Mouse (Mus musculus) brain, embryonic 14.5 days (tissue): Measurements from ENCODE around the gene Rab25.

Experiments
- CTCF ChIP-seq: fragments of 200-500 bp; IDR thresholded peaks from 2 replicates; pipeline ENCODE4 v1.5.1; 2012; ENCODE audit warnings: inconsistent platforms, mild to moderate bottlenecking, moderate library complexity, borderline replicate concordance; ENCODE audit not compliant: insufficient read depth, insufficient read length; ENCODE audit errors: extremely low read depth
- POLR2A ChIP-seq: fragments of 200-500 bp; IDR thresholded peaks from 2 replicates; pipeline ENCODE4 v1.6.1; 2012; ENCODE audit warnings: mild to moderate bottlenecking, inconsistent platforms, borderline replicate concordance; ENCODE audit not compliant: poor library complexity, insufficient read depth, insufficient read length, severe bottlenecking; ENCODE audit errors: extremely low read depth

- no peak for TF ChIP-seq CTCF
- TF ChIP-seq POLR2A, result no peak
Observed at GRCm38 (mm10) chr3:88561989-88562388, 13.9 kb upstream of the Rab25 start.
